Mouse (Mus musculus): ENCODE data around the gene Xpot. TPM values are rescaled to one million over a fixed set of nuclear protein-coding genes. Genes with fewer than 3 reads are reported as not detected.
A peak's percentile ranks its signal among the peaks of the same experiment; 100 is the strongest.

Gene Xpot
- polyA plus RNA-seq, 1 experiment from 2014 or later: 24.1 TPM

DNA sequence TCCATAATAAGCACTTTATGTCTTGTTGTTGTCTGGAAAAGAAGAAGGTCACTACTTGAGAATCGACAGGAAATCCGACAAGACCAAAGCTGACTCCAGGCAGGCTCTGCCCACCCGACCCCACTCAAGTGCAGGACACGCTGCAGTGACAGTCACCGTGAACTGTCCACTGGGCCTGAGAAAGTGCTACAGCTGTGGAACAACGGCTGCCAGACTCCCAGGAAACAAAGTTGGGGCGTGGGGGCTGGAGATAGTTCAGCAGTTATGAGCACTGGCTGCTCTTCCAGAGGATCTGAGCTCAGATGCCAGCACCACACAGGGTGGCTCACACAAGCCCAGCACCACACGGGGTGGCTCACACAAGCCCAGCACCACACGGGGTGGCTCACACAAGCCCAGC lies 49.8 kb downstream of the Xpot start:
- H3K4me2 ChIP-seq (ENCODE audit: low read depth, low read length): no peak overlapping the region
- no peak overlapping the region for H3K27ac ChIP-seq (ENCODE audit: low read length)
- 81% methylated on average over 9 of the region's 9 CpGs for WGBS (ENCODE audit: insufficient replicate concordance)
- no peak overlapping the region for H3K4me3 ChIP-seq (ENCODE audit: low read depth, low read length)
- no peak overlapping the region for H3K9ac ChIP-seq (ENCODE audit: low read depth, low read length)
- H3K4me1 ChIP-seq (ENCODE audit: control insufficient read depth, low read depth, low read length): no peaks in the 10 kb centered on the region; the same call in 1 of the 2 replicates
- H3K27me3 ChIP-seq (ENCODE audit: control insufficient read depth, insufficient read depth, low read depth, low read length): no peaks in the 10 kb centered on the region
- ATAC-seq (ENCODE audit: low read depth): no peak
- H3K9me3 ChIP-seq (replicated peaks; ENCODE audit: control insufficient read depth, low read length): peaks cover 4% of the 10 kb centered on the region
- H3K36me3 ChIP-seq (ENCODE audit: control insufficient read depth, insufficient read depth): peaks cover 44% of the 10 kb centered on the region

GRCm38 (mm10) chr10:121571511-121572147 lies 54.5 kb downstream of the Xpot start:
- Histone ChIP-seq H3K9me3 (replicated peaks; ENCODE audit: control insufficient read depth, low read length) (peaks cover 5% of the 10 kb centered on the region), H3K27me3 (ENCODE audit: control insufficient read depth, insufficient read depth, low read depth, low read length) (no peaks in the 10 kb centered on the region), H3K4me1 (ENCODE audit: control insufficient read depth, low read depth, low read length) (peaks cover 25% of the 10 kb centered on the region), H3K9ac (ENCODE audit: low read depth, low read length) (no peak overlapping the region), H3K27ac (ENCODE audit: low read length) (no peak overlapping the region), H3K4me3 (ENCODE audit: low read depth, low read length) (no peak overlapping the region), H3K36me3 (ENCODE audit: control insufficient read depth, insufficient read depth) (peaks cover 46% of the 10 kb centered on the region), H3K4me2 (ENCODE audit: low read depth, low read length) (no peak overlapping the region)
- WGBS (ENCODE audit: insufficient replicate concordance): 92% methylated on average over 22 of the region's 22 CpGs
- ATAC-seq (ENCODE audit: low read depth): no peak

DNA sequence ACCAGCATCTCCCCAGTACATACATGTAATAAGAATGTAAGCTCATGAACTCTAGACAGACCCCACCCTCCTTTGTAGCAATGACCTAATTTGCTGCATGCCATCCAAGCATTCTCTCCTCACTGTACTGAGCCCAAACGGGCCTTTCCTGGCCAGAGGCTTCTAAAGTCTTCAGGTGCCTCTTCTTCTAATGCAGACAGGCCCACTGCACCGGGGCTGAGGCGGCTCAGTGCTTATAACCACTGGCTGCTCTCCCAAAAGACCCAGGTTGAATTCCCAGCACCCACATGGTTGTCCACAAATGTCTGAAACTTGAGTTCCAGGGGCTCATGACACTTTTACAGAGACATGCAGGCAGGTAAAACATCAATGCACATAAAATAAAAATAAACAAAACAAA lies 55.1 kb downstream of the Xpot start:
- no peak for ATAC-seq (ENCODE audit: low read depth)
- H3K36me3 ChIP-seq (ENCODE audit: control insufficient read depth, insufficient read depth): peaks cover 46% of the 10 kb centered on the region
- 85% methylated on average over 3 of the region's 3 CpGs for WGBS (ENCODE audit: insufficient replicate concordance)
- no peak overlapping the region for H3K4me2 ChIP-seq (ENCODE audit: low read depth, low read length)
- no peak overlapping the region for H3K4me3 ChIP-seq (ENCODE audit: low read depth, low read length)
- H3K27me3 ChIP-seq (ENCODE audit: control insufficient read depth, insufficient read depth, low read depth, low read length): no peaks in the 10 kb centered on the region
- no peak overlapping the region for H3K9ac ChIP-seq (ENCODE audit: low read depth, low read length)
- peaks cover 25% of the 10 kb centered on the region for H3K4me1 ChIP-seq (ENCODE audit: control insufficient read depth, low read depth, low read length)
- H3K9me3 ChIP-seq (replicated peaks; ENCODE audit: control insufficient read depth, low read length): peaks cover 5% of the 10 kb centered on the region
- H3K27ac ChIP-seq (ENCODE audit: low read length): no peak overlapping the region; the same call in 1 of the 2 replicates

DNA sequence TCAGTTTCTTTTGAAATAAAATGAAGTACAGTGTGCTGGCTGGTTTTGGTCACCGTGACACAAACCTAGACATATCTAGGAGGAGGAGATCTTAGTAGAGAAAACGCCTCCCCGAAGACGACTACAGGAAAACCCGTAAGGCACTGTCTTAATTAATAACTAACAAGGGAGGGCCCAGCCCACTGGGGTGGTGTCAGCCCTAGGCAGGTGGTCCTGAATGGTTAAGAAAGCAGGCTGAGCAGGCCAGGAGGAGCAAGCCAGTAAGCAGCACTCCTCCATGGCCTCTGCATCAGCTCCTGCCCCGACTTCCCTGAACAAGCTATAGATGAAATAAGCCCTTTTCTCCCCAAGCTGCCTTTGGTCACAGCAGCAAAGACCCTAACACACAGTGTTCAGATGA lies 56.3 kb downstream of the Xpot start:
- no peak for ATAC-seq (ENCODE audit: low read depth)
- no peaks in the 10 kb centered on the region for H3K27me3 ChIP-seq (ENCODE audit: control insufficient read depth, insufficient read depth, low read depth, low read length)
- peaks cover 44% of the 10 kb centered on the region for H3K36me3 ChIP-seq (ENCODE audit: control insufficient read depth, insufficient read depth)
- H3K4me3 ChIP-seq (ENCODE audit: low read depth, low read length): 0 out of 2 replicates have a peak overlapping the region, but pooled peaks have one; percentile 11
- peak overlapping the region; percentile 40 for H3K4me2 ChIP-seq (ENCODE audit: low read depth, low read length)
- peak overlapping the region; percentile 6; the same call in 1 of the 2 replicates for H3K9ac ChIP-seq (ENCODE audit: low read depth, low read length)
- peaks cover 5% of the 10 kb centered on the region for H3K9me3 ChIP-seq (replicated peaks; ENCODE audit: control insufficient read depth, low read length)
- H3K4me1 ChIP-seq (ENCODE audit: control insufficient read depth, low read depth, low read length): peaks cover 25% of the 10 kb centered on the region
- peak overlapping the region; percentile 94 for H3K27ac ChIP-seq (ENCODE audit: low read length)
- WGBS (ENCODE audit: insufficient replicate concordance): 68% methylated on average over 6 of the region's 6 CpGs

DNA sequence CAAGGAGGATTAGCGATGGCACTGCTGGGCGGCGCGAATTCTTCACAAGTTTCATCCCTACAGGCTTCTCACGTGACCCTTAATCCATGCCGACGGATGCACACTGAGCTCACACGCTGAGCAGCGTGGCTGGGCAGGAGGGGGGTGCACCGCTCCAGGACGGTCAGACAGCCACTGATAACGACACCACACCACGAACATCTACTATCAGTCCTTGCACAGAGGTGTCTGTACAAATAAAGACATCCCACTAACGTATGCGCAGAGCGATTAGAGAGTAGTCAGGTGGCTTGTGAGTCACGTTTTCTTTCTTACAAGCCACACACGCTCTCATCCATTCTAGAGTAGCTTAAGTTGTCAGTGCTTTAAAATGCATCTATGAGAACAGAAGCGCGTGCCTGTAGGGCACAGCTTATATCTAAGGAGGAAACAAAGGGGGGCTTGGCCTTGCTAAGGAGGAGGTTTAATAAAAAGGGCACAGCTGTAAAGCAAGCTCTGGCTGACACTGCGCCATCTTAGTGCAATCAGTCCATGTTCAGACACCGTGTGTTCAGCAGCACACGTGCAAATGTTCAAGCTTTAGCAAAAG lies 57.0 kb downstream of the Xpot start:
- Histone ChIP-seq H3K4me2 (ENCODE audit: low read depth, low read length) (peak overlapping the region; percentile 40), H3K4me3 (ENCODE audit: low read depth, low read length) (peak overlapping the region; percentile 11; the same call in 1 of the 2 replicates), H3K27ac (ENCODE audit: low read length) (peak overlapping the region; percentile 94), H3K4me1 (ENCODE audit: control insufficient read depth, low read depth, low read length) (peaks cover 25% of the 10 kb centered on the region), H3K36me3 (ENCODE audit: control insufficient read depth, insufficient read depth) (peaks cover 45% of the 10 kb centered on the region), H3K9me3 (replicated peaks; ENCODE audit: control insufficient read depth, low read length) (peaks cover 5% of the 10 kb centered on the region), H3K27me3 (ENCODE audit: control insufficient read depth, insufficient read depth, low read depth, low read length) (no peaks in the 10 kb centered on the region), H3K9ac (ENCODE audit: low read depth, low read length) (no peak overlapping the region; the same call in 1 of the 2 replicates)
- ATAC-seq (ENCODE audit: low read depth): peak; percentile 100
- WGBS (ENCODE audit: insufficient replicate concordance): 17% methylated on average over 23 of the region's 23 CpGs

DNA sequence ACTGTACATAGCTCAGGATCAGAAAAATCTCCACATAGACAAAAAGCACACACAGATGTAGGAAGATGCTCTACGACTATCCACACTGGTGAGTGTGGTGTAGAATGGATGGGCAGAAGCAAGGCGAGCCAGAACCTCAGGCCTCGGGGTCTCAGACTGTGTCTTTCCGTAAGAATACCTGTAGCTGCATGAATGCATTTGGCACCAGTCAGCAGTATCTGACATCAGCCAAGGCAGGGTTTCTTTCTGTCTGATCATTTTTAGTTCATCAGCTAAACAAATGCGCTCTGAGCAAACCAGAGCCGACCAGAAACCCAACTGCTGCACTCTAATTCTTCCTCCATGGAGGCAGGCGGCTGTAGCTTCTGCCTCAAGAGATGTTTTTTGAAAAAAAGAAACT lies 57.6 kb downstream of the Xpot start:
- peak overlapping the region; percentile 40 for H3K4me2 ChIP-seq (ENCODE audit: low read depth, low read length)
- H3K9me3 ChIP-seq (replicated peaks; ENCODE audit: control insufficient read depth, low read length): peaks cover 5% of the 10 kb centered on the region
- ATAC-seq (ENCODE audit: low read depth): no peak
- H3K36me3 ChIP-seq (ENCODE audit: control insufficient read depth, insufficient read depth): peaks cover 50% of the 10 kb centered on the region
- no peak overlapping the region; the same call in 1 of the 2 replicates for H3K4me3 ChIP-seq (ENCODE audit: low read depth, low read length)
- H3K9ac ChIP-seq (ENCODE audit: low read depth, low read length): peak overlapping the region; percentile 1; the same call in 1 of the 2 replicates
- H3K27ac ChIP-seq (ENCODE audit: low read length): peak overlapping the region; percentile 81
- H3K4me1 ChIP-seq (ENCODE audit: control insufficient read depth, low read depth, low read length): peaks cover 25% of the 10 kb centered on the region
- H3K27me3 ChIP-seq (ENCODE audit: control insufficient read depth, insufficient read depth, low read depth, low read length): no peaks in the 10 kb centered on the region
- 76% methylated on average over 7 of the region's 7 CpGs for WGBS (ENCODE audit: insufficient replicate concordance)

DNA sequence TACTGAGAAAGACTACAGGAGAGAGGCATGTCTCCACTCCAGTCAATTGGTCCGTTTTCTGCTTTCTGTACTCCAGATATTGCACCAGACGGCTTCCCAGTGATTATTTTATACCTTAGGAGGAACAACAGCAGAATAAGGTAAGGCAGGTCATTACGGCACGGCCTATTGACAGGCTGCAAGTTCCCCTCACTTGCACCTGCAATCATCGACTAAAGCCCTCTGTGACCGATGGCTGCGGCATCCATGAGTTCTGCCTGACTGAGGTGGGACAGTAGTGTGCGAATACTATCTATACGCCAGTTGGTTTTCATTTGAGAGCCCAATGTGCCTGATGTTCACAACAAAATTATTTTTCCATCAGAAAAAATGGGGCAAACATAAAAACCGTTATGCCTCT lies 58.1 kb downstream of the Xpot start:
- peaks cover 50% of the 10 kb centered on the region for H3K36me3 ChIP-seq (ENCODE audit: control insufficient read depth, insufficient read depth)
- H3K9ac ChIP-seq (ENCODE audit: low read depth, low read length): 0 out of 2 replicates have a peak overlapping the region, but pooled peaks have one; percentile 2
- no peak overlapping the region for H3K4me3 ChIP-seq (ENCODE audit: low read depth, low read length)
- no peaks in the 10 kb centered on the region for H3K27me3 ChIP-seq (ENCODE audit: control insufficient read depth, insufficient read depth, low read depth, low read length)
- H3K27ac ChIP-seq (ENCODE audit: low read length): peak overlapping the region; percentile 81
- H3K9me3 ChIP-seq (replicated peaks; ENCODE audit: control insufficient read depth, low read length): peaks cover 5% of the 10 kb centered on the region
- no peak overlapping the region for H3K4me2 ChIP-seq (ENCODE audit: low read depth, low read length)
- WGBS (ENCODE audit: insufficient replicate concordance): 86% methylated on average over 10 of the region's 10 CpGs
- no peak for ATAC-seq (ENCODE audit: low read depth)
- H3K4me1 ChIP-seq (ENCODE audit: control insufficient read depth, low read depth, low read length): peaks cover 25% of the 10 kb centered on the region

- no peak overlapping the region for H3K27ac ChIP-seq (ENCODE audit: low read length)
- no peak overlapping the region for H3K4me3 ChIP-seq (ENCODE audit: low read depth, low read length)
- no peak overlapping the region for H3K9ac ChIP-seq (ENCODE audit: low read depth, low read length)
- ATAC-seq (ENCODE audit: low read depth): no peak
- 60% methylated on average over 8 of the region's 8 CpGs for WGBS (ENCODE audit: insufficient replicate concordance)
- no peaks in the 10 kb centered on the region for H3K27me3 ChIP-seq (ENCODE audit: control insufficient read depth, insufficient read depth, low read depth, low read length)
- peaks cover 12% of the 10 kb centered on the region for H3K4me1 ChIP-seq (ENCODE audit: control insufficient read depth, low read depth, low read length)
- H3K9me3 ChIP-seq (replicated peaks; ENCODE audit: control insufficient read depth, low read length): no peaks in the 10 kb centered on the region
- no peak overlapping the region for H3K4me2 ChIP-seq (ENCODE audit: low read depth, low read length)
- H3K36me3 ChIP-seq (ENCODE audit: control insufficient read depth, insufficient read depth): peaks cover 40% of the 10 kb centered on the region
Measured at GRCm38 (mm10) chr10:121564447-121564846, 61.7 kb downstream of the Xpot start.

GRCm38 (mm10) chr10:121558231-121558630 lies 67.9 kb downstream of the Xpot start:
- no peak overlapping the region for H3K9ac ChIP-seq (ENCODE audit: low read depth, low read length)
- H3K27ac ChIP-seq (ENCODE audit: low read length): no peak overlapping the region
- no peaks in the 10 kb centered on the region for H3K27me3 ChIP-seq (ENCODE audit: control insufficient read depth, insufficient read depth, low read depth, low read length)
- no peaks in the 10 kb centered on the region for H3K9me3 ChIP-seq (replicated peaks; ENCODE audit: control insufficient read depth, low read length)
- H3K4me3 ChIP-seq (ENCODE audit: low read depth, low read length): no peak overlapping the region
- 60% methylated on average over 2 of the region's 2 CpGs for WGBS (ENCODE audit: insufficient replicate concordance)
- no peak overlapping the region for H3K4me2 ChIP-seq (ENCODE audit: low read depth, low read length)
- H3K36me3 ChIP-seq (ENCODE audit: control insufficient read depth, insufficient read depth): peaks cover 54% of the 10 kb centered on the region
- H3K4me1 ChIP-seq (ENCODE audit: control insufficient read depth, low read depth, low read length): no peaks in the 10 kb centered on the region
- no peak for ATAC-seq (ENCODE audit: low read depth)

Data from liver, embryonic 16.5 days (tissue).